Mouse (Mus musculus) limb, embryonic 14.5 days (tissue): Measurements from ENCODE around the gene Olfr591. TPM values are rescaled to one million over a fixed set of nuclear protein-coding genes. Genes with fewer than 3 reads are reported as not detected.

Experiments used
- ATAC-seq: fragments of 200-750 bp; cut with Nextera tagmentation; 2 replicates; pipeline ENCODE4 v1.8.0; 2017; ENCODE audit warnings: low read depth, moderate number of reproducible peaks, moderate TSS enrichment; ENCODE audit not compliant: low FRiP score
- DNase-seq: peaks from one replicate; pipeline ENCODE4 v3.0.0-alpha.2; 2015; ENCODE audit warnings: low spot score
- H3K27ac ChIP-seq: fragments of 300-500 bp; sonication (generic); replicated peaks from 2 replicates; pipeline ENCODE4 v1.5.1; 2014; ENCODE audit warnings: low read depth, mild to moderate bottlenecking, low read length, moderate library complexity, mixed read lengths
- H3K27me3 ChIP-seq: fragments of 300-500 bp; sonication (generic); 2 replicates; pipeline ENCODE4 v1.6.1; 2014; ENCODE audit warnings: low read length, mixed read lengths; ENCODE audit not compliant: control insufficient read depth, insufficient read depth
- H3K36me3 ChIP-seq: fragments of 300-500 bp; sonication (generic); 2 replicates; pipeline ENCODE4 v1.6.1; 2014; ENCODE audit warnings: mild to moderate bottlenecking, low read length, moderate library complexity, mixed read lengths; ENCODE audit not compliant: control insufficient read depth, insufficient read depth
- H3K4me1 ChIP-seq: fragments of 300-500 bp; sonication (generic); 2 replicates; pipeline ENCODE4 v1.6.1; 2014; ENCODE audit warnings: antibody characterized with exemption, low read length, mixed read lengths; ENCODE audit not compliant: control insufficient read depth, insufficient read depth
- H3K4me2 ChIP-seq: fragments of 300-500 bp; sonication (generic); replicated peaks from 2 replicates; pipeline ENCODE4 v1.6.1; 2014; ENCODE audit warnings: low read depth, mild to moderate bottlenecking, low read length, moderate library complexity; ENCODE audit not compliant: severe bottlenecking
- H3K4me3 ChIP-seq: fragments of 300-500 bp; sonication (generic); replicated peaks from 2 replicates; pipeline ENCODE4 v1.5.1; 2014; ENCODE audit warnings: low read length
- H3K9ac ChIP-seq: fragments of 300-500 bp; sonication (generic); 2 replicates; pipeline ENCODE4 v1.6.1; 2014; ENCODE audit warnings: mild to moderate bottlenecking, low read depth, low read length, moderate library complexity; ENCODE audit not compliant: severe bottlenecking
- H3K9me3 ChIP-seq: fragments of 300-500 bp; sonication (generic); 2 replicates; pipeline ENCODE4 v1.6.1; 2016; ENCODE audit warnings: low read length; ENCODE audit not compliant: control insufficient read depth
- POLR2A ChIP-seq: fragments of 200-500 bp; IDR thresholded peaks from 2 replicates; pipeline ENCODE4 v1.8.0; 2012; ENCODE audit warnings: inconsistent platforms, mild to moderate bottlenecking, moderate library complexity, borderline replicate concordance; ENCODE audit not compliant: insufficient read depth, insufficient read length; ENCODE audit errors: extremely low read depth
- WGBS: fragments of 180-500 bp; shearing (Covaris S2); extraction: QIAGEN DNeasy Blood & Tissue Kit; methylation state at CpG from one replicate; pipeline ENCODE4 v1.1.7; 2014; 5-methylcytosine and 5-hydroxymethylcytosine counted together
- polyA plus RNA-seq, 2 experiments: library from polyadenylated mRNA; depleted of rRNA in 1 of 2; stranded (reverse) in 1 of 2; unstranded in 1 of 2; fragments of >200 nt; fragmentation: Nextera tagmentation in 1 of 2; extraction: Ambion mirVana in 1 of 2; gene quantifications; 2 replicates each; pipeline versions ENCODE4 v1.2.1 to v1.2.3; 2012 to 2014

Gene Olfr591
- polyA plus RNA-seq, 2 experiments: not detected

DNA sequence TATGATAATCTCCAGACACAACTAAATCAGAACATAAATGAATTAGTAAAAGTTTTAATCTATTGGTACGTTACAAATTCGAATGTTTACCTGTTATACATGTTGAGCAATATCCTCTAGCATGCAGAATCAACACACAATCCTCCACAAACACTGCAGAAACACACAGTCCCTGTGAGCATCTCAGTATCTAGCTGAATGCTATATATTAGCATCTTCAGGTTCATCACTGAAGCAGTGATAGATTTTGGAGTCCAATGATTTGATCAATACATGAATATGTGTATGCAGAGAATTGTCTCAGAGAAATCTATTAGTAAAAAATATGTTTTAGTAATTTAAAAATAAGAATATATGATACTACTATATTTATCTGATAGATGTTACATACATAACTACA is 21.9 kb downstream of the Olfr591 start, which contains the start of gene Olfr589:
TSS of gene Olfr589 (minus strand) at position 101 of the 400 bp plus-strand sequence.
- Histone ChIP-seq H3K4me2 (no peak within 1 kb of the TSS), H3K27ac (no peak within 1 kb of the TSS), H3K4me3 (no peak within 1 kb of the TSS), H3K9ac (no peak within 1 kb of the TSS), H3K9me3 (no peaks in the 10 kb centered on the region), H3K4me1 (no peaks in the 10 kb centered on the region), H3K36me3 (no peaks in the 10 kb centered on the region), H3K27me3 (no peaks in the 10 kb centered on the region)
- ATAC-seq (no peak), DNase-seq (no peak)
- no peak for TF ChIP-seq POLR2A
- WGBS: 61% methylated on average over 2 of the region's 2 CpGs

DNA sequence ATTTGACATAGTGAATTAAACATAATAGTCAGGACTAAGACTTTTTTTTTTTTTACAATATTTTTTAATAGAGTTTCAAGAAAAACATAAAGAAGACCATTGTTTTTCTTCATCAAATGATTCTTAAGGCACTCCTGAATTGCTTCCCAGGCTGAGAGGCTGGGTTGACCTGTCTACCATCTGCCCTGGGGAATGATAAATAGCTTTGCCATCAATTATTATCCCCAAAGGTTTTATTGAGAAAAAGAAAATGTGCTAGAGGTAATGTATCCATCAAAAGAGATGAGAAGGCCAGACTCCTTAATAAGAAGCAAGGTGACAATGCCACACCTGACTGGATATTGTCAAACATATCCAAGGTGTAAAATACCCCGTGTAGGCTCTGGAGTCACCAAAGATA is 37.6 kb downstream of the Olfr591 start, which contains the start of gene Olfr588-ps1:
TSS of gene Olfr588-ps1 (plus strand) at position 301 of the 400 bp plus-strand sequence.
- TF ChIP-seq POLR2A: no peak
- ATAC-seq (no peak), DNase-seq (no peak)
- Histone ChIP-seq H3K27ac (no peak within 1 kb of the TSS), H3K9me3 (no peaks in the 10 kb centered on the region), H3K27me3 (no peaks in the 10 kb centered on the region), H3K4me2 (no peak within 1 kb of the TSS), H3K36me3 (no peaks in the 10 kb centered on the region), H3K4me1 (no peaks in the 10 kb centered on the region), H3K9ac (no peak within 1 kb of the TSS), H3K4me3 (no peak within 1 kb of the TSS)
- WGBS: 79% methylated on average over 1 of the region's 1 CpGs

DNA sequence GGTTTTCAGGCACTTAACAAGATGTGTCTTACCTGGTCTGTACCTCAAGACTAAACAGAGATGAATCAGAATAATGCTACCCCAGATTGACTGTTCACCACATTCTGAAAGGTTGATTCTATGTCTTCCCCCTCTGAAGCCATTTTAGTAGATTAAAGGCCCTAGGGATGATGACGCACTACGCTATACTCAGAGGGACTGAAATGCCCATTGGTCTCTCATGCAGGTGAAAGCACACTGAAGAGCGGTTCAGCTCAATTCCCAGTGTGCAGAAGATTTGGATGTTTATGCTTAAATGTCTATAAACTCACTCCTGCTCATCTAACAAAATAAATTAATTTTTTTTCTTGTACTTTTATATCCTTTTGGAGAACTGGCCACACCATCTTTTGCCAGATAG is 52.6 kb downstream of the Olfr591 start, which contains the start of gene Olfr586:
TSS of gene Olfr586 (minus strand) at position 101 of the 400 bp plus-strand sequence.
- ATAC-seq: no peak
- 89% methylated on average over 3 of the region's 3 CpGs for WGBS
- Histone ChIP-seq H3K36me3 (no peaks in the 10 kb centered on the region), H3K4me2 (no peak within 1 kb of the TSS), H3K4me3 (no peak within 1 kb of the TSS), H3K27me3 (no peaks in the 10 kb centered on the region), H3K27ac (no peak within 1 kb of the TSS), H3K4me1 (no peaks in the 10 kb centered on the region), H3K9ac (no peak within 1 kb of the TSS), H3K9me3 (no peaks in the 10 kb centered on the region)
- DNase-seq: no peak
- TF ChIP-seq POLR2A: no peak

DNA sequence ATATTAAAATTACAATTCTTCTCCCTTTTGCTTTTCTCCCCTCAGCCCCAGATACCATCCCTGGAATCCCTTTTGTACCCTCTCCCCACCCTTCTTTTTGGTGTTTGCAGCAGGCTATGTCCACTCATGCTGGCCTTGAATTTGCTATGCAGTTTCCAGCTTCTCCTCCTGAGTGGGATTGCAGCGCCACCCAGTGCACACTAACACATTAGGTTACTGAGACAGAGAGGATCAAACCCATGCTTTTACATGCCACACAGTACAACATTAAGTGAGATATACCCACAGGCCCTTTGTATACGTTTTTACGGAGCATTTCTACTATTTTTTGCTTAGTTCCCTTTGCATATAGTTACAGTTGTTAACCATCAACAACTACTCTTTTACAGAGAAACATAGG is 58.7 kb downstream of the Olfr591 start:
- WGBS: 51% methylated on average over 3 of the region's 3 CpGs
- Histone ChIP-seq H3K4me3 (no peak overlapping the region), H3K4me1 (no peaks in the 10 kb centered on the region), H3K9me3 (no peaks in the 10 kb centered on the region), H3K4me2 (no peak overlapping the region), H3K27me3 (no peaks in the 10 kb centered on the region), H3K9ac (no peak overlapping the region), H3K36me3 (no peaks in the 10 kb centered on the region), H3K27ac (no peak overlapping the region)
- TF ChIP-seq POLR2A: no peak
- no peak for ATAC-seq
- DNase-seq: no peak

Other genes starting within 250 kb of the Olfr591 start
- not detected in 2 replicates for gene Olfr573-ps1, start 235.8 kb downstream of the Olfr591 start, polyA plus RNA-seq (2012; rRNA removed)
- not detected in 2 replicates for gene Olfr573-ps1, start 235.8 kb downstream of the Olfr591 start, polyA plus RNA-seq (2014; fragmentation: Nextera tagmentation; extraction: Ambion mirVana)
- not detected in 2 replicates for gene Olfr574, start 229.9 kb downstream of the Olfr591 start, polyA plus RNA-seq (2012; rRNA removed)
- gene Olfr574, start 229.9 kb downstream of the Olfr591 start, polyA plus RNA-seq (2014; fragmentation: Nextera tagmentation; extraction: Ambion mirVana): not detected in 2 replicates
- gene Olfr575, start 219.6 kb downstream of the Olfr591 start, polyA plus RNA-seq (2012; rRNA removed): not detected in 2 replicates
- not detected in 2 replicates for gene Olfr575, start 219.6 kb downstream of the Olfr591 start, polyA plus RNA-seq (2014; fragmentation: Nextera tagmentation; extraction: Ambion mirVana)
- gene Olfr576, start 215.7 kb downstream of the Olfr591 start, polyA plus RNA-seq (2012; rRNA removed): not detected in 2 replicates
- not detected in 2 replicates for gene Olfr576, start 215.7 kb downstream of the Olfr591 start, polyA plus RNA-seq (2014; fragmentation: Nextera tagmentation; extraction: Ambion mirVana)
- gene Olfr577, start 202.4 kb downstream of the Olfr591 start, polyA plus RNA-seq (2012; rRNA removed): not detected in 2 replicates
- gene Olfr577, start 202.4 kb downstream of the Olfr591 start, polyA plus RNA-seq (2014; fragmentation: Nextera tagmentation; extraction: Ambion mirVana): not detected in 2 replicates
- gene Olfr578, start 189.0 kb downstream of the Olfr591 start, polyA plus RNA-seq (2012; rRNA removed): not detected in 2 replicates
- gene Olfr578, start 189.0 kb downstream of the Olfr591 start, polyA plus RNA-seq (2014; fragmentation: Nextera tagmentation; extraction: Ambion mirVana): not detected in 2 replicates
- gene Olfr582, start 140.3 kb downstream of the Olfr591 start, polyA plus RNA-seq (2012; rRNA removed): not detected in 2 replicates
- not detected in 2 replicates for gene Olfr582, start 140.3 kb downstream of the Olfr591 start, polyA plus RNA-seq (2014; fragmentation: Nextera tagmentation; extraction: Ambion mirVana)
- not detected in 2 replicates for gene Olfr583, start 127.0 kb downstream of the Olfr591 start, polyA plus RNA-seq (2012; rRNA removed)
- not detected in 2 replicates for gene Olfr583, start 127.0 kb downstream of the Olfr591 start, polyA plus RNA-seq (2014; fragmentation: Nextera tagmentation; extraction: Ambion mirVana)
- not detected in 2 replicates for gene Olfr584, start 96.5 kb downstream of the Olfr591 start, polyA plus RNA-seq (2012; rRNA removed)
- gene Olfr584, start 96.5 kb downstream of the Olfr591 start, polyA plus RNA-seq (2014; fragmentation: Nextera tagmentation; extraction: Ambion mirVana): not detected in 2 replicates
- gene Olfr585, start 80.6 kb downstream of the Olfr591 start, polyA plus RNA-seq (2012; rRNA removed): not detected in 2 replicates
- not detected in 2 replicates for gene Olfr585, start 80.6 kb downstream of the Olfr591 start, polyA plus RNA-seq (2014; fragmentation: Nextera tagmentation; extraction: Ambion mirVana)
- gene Olfr586, start 52.7 kb downstream of the Olfr591 start, polyA plus RNA-seq (2012; rRNA removed): not detected in 2 replicates
- not detected in 2 replicates for gene Olfr586, start 52.7 kb downstream of the Olfr591 start, polyA plus RNA-seq (2014; fragmentation: Nextera tagmentation; extraction: Ambion mirVana)
- gene Olfr588-ps1, start 37.5 kb downstream of the Olfr591 start, polyA plus RNA-seq (2012; rRNA removed): not detected in 2 replicates
- not detected in 2 replicates for gene Olfr588-ps1, start 37.5 kb downstream of the Olfr591 start, polyA plus RNA-seq (2014; fragmentation: Nextera tagmentation; extraction: Ambion mirVana)
- gene Olfr589, start 22.0 kb downstream of the Olfr591 start, polyA plus RNA-seq (2012; rRNA removed): not detected in 2 replicates
- not detected in 2 replicates for gene Olfr589, start 22.0 kb downstream of the Olfr591 start, polyA plus RNA-seq (2014; fragmentation: Nextera tagmentation; extraction: Ambion mirVana)
- not detected in 2 replicates for gene Olfr592, start 6.5 kb upstream of the Olfr591 start, polyA plus RNA-seq (2012; rRNA removed)
- not detected in 2 replicates for gene Olfr592, start 6.5 kb upstream of the Olfr591 start, polyA plus RNA-seq (2014; fragmentation: Nextera tagmentation; extraction: Ambion mirVana)
- not detected in 2 replicates for gene Olfr593, start 33.5 kb upstream of the Olfr591 start, polyA plus RNA-seq (2012; rRNA removed)
- gene Olfr593, start 33.5 kb upstream of the Olfr591 start, polyA plus RNA-seq (2014; fragmentation: Nextera tagmentation; extraction: Ambion mirVana): not detected in 2 replicates
- not detected in 2 replicates for gene Olfr594, start 38.7 kb upstream of the Olfr591 start, polyA plus RNA-seq (2012; rRNA removed)
- gene Olfr594, start 38.7 kb upstream of the Olfr591 start, polyA plus RNA-seq (2014; fragmentation: Nextera tagmentation; extraction: Ambion mirVana): not detected in 2 replicates
- not detected in 2 replicates for gene Usp17ld, start 74.2 kb upstream of the Olfr591 start, polyA plus RNA-seq (2012; rRNA removed)
- gene Usp17ld, start 74.2 kb upstream of the Olfr591 start, polyA plus RNA-seq (2014; fragmentation: Nextera tagmentation; extraction: Ambion mirVana): not detected in 2 replicates
- not detected in 2 replicates for gene Olfr596, start 127.3 kb upstream of the Olfr591 start, polyA plus RNA-seq (2012; rRNA removed)
- not detected in 2 replicates for gene Olfr596, start 127.3 kb upstream of the Olfr591 start, polyA plus RNA-seq (2014; fragmentation: Nextera tagmentation; extraction: Ambion mirVana)
- not detected in 2 replicates for gene Olfr597, start 138.0 kb upstream of the Olfr591 start, polyA plus RNA-seq (2012; rRNA removed)
- not detected in 2 replicates for gene Olfr597, start 138.0 kb upstream of the Olfr591 start, polyA plus RNA-seq (2014; fragmentation: Nextera tagmentation; extraction: Ambion mirVana)
- gene Olfr598, start 145.2 kb upstream of the Olfr591 start, polyA plus RNA-seq (2012; rRNA removed): not detected in 2 replicates
- gene Olfr598, start 145.2 kb upstream of the Olfr591 start, polyA plus RNA-seq (2014; fragmentation: Nextera tagmentation; extraction: Ambion mirVana): not detected in 2 replicates
- gene Olfr599, start 157.6 kb upstream of the Olfr591 start, polyA plus RNA-seq (2012; rRNA removed): not detected in 2 replicates
- not detected in 2 replicates for gene Olfr599, start 157.6 kb upstream of the Olfr591 start, polyA plus RNA-seq (2014; fragmentation: Nextera tagmentation; extraction: Ambion mirVana)
- not detected in 2 replicates for gene Olfr600, start 171.3 kb upstream of the Olfr591 start, polyA plus RNA-seq (2012; rRNA removed)
- not detected in 2 replicates for gene Olfr600, start 171.3 kb upstream of the Olfr591 start, polyA plus RNA-seq (2014; fragmentation: Nextera tagmentation; extraction: Ambion mirVana)
- gene Olfr601, start 184.3 kb upstream of the Olfr591 start, polyA plus RNA-seq (2012; rRNA removed): not detected in 2 replicates
- gene Olfr601, start 184.3 kb upstream of the Olfr591 start, polyA plus RNA-seq (2014; fragmentation: Nextera tagmentation; extraction: Ambion mirVana): not detected in 2 replicates
- gene Olfr603, start 207.8 kb upstream of the Olfr591 start, polyA plus RNA-seq (2012; rRNA removed): not detected in 2 replicates
- gene Olfr603, start 207.8 kb upstream of the Olfr591 start, polyA plus RNA-seq (2014; fragmentation: Nextera tagmentation; extraction: Ambion mirVana): not detected in 2 replicates
- gene Usp17lc, start 236.7 kb upstream of the Olfr591 start, polyA plus RNA-seq (2012; rRNA removed): not detected in 2 replicates
- not detected in 2 replicates for gene Usp17lc, start 236.7 kb upstream of the Olfr591 start, polyA plus RNA-seq (2014; fragmentation: Nextera tagmentation; extraction: Ambion mirVana)